14 mouse cellular contexts compared by ENCODE assay signal in the genomic region with DNA sequence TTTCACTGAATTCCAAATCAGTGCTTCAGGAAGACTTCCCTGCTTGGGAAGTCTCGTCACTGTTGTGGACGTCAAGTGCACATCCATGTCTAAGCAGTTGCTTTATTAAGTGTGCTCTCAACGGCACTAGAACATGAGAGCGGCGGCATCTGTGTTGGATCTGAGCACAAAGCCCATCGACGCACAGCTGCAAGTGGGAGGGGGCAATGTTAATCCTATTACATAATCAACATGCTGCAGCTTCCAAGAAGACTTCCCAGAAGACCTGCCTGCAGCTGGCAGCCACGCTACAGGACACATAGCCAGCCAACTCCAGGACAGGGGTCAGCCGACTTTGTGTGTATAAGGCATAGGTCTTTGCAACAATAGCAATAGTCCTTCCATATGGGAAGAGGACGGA. TPM values are rescaled to one million over a fixed set of nuclear protein-coding genes. Genes with fewer than 3 reads are reported as not detected.
DNase-seq lines count a peak whose midpoint lies in the region.
"Had no signal": no experiment of that assay in that cellular context is flagged by ENCODE, and none has a peak within 500 bp of the region (broad histone marks: within the 10 kb centered on the region; RNA-seq: fewer than 3 reads in every experiment).

No protein-coding gene starts in this region.

- no peaks in the 10 kb centered on the region for H3K4me1 ChIP-seq in heart, embryonic 10.5 days
- H3K4me1 ChIP-seq in brown adipose tissue, adult 24 weeks (ENCODE audit: control insufficient read depth, insufficient read depth, insufficient read length, low read length) = peaks cover 7% of the 10 kb centered on the region
- H3K4me1 ChIP-seq: forebrain, embryonic 15.5 days had no signal

- peak; percentile 41 to 56 for DNase-seq in heart, adult 18-20 months
- no peak for DNase-seq in heart, embryonic 10.5 days (ENCODE audit: low spot score)
- DNase-seq in gastrocnemius, postnatal 36 days = peak; percentile 35 to 38
- DNase-seq in lung, postnatal 14 days = peak; percentile 15
- DNase-seq in MN1 (ENCODE audit: low spot score) = no peak
- DNase-seq in cerebellum, postnatal 14 days = no peak
- DNase-seq in right cerebral cortex, adult 2 months (ENCODE audit: low spot score in 2 of 2) = no peak
- DNase-seq: cerebellum, adult 8-10 months; kidney, postnatal 14 days; liver; thymus, postnatal 25 days had no signal

- intact Hi-C loops in gastrocnemius, postnatal 36 days (cut with DNase I) = no loop called here

- H3K36me3 ChIP-seq in heart, embryonic 10.5 days = no peaks in the 10 kb centered on the region
- H3K36me3 ChIP-seq: embryonic facial prominence, embryonic 13.5 days; forebrain, embryonic 15.5 days had no signal

- H3K4me3 ChIP-seq in heart, embryonic 10.5 days = no peak overlapping the region
- H3K4me3 ChIP-seq in brown adipose tissue, adult 24 weeks (ENCODE audit: insufficient read depth, low read depth, low read length) = no peak overlapping the region
- H3K4me3 ChIP-seq: embryonic facial prominence, embryonic 13.5 days; forebrain, embryonic 15.5 days had no signal

- H3K9me3 ChIP-seq in heart, embryonic 10.5 days = no peaks in the 10 kb centered on the region
- H3K9me3 ChIP-seq: embryonic facial prominence, embryonic 13.5 days; forebrain, embryonic 15.5 days had no signal

- no peak overlapping the region for H3K27ac ChIP-seq in heart, embryonic 10.5 days
- H3K27ac ChIP-seq in brown adipose tissue, adult 24 weeks (replicated peaks; ENCODE audit: low read depth, low read length) = peak overlapping the region; percentile 17; the same call in 1 of the 2 replicates
- H3K27ac ChIP-seq: embryonic facial prominence, embryonic 13.5 days; forebrain, embryonic 15.5 days had no signal

- H3K27me3 ChIP-seq in heart, embryonic 10.5 days (ENCODE audit: insufficient read depth, poor library complexity, severe bottlenecking) = no peaks in the 10 kb centered on the region; the same call in 1 of the 2 replicates
- H3K27me3 ChIP-seq: forebrain, embryonic 15.5 days had no signal

- WGBS in heart, embryonic 10.5 days = 82% methylated on average over 10 of the region's 10 CpGs

RNA-seq across cellular contexts. Expression of a gene that starts 31.8 kb away (rescaled TPM):
- 1 to 10 TPM; 4.7 to 5.5 TPM for total RNA-seq in heart, adult 18-20 months (2021)
- 1.3 and 3.5 TPM in 2 replicates for polyA plus RNA-seq in heart, embryonic 10.5 days (2016; fragmentation: Nextera tagmentation; extraction: Ambion mirVana)
- polyA plus RNA-seq in brown adipose tissue, adult 24 weeks (2012; ENCODE audit: insufficient read depth, insufficient read length, missing spikeins) = 28.5 and 35.3 TPM in 2 replicates
- 1 to 10 TPM; 7.1 to 7.6 TPM for total RNA-seq in gastrocnemius, postnatal 36 days (2021)

Comparison
In these comparisons a context has a peak if more than half of its experiments do, and no peak if none do; other contexts are left out.
1. DNase-seq: peak in heart, adult 18-20 months (2 of 2), gastrocnemius, postnatal 36 days (2 of 2) and lung, postnatal 14 days (single experiment); none in heart, embryonic 10.5 days (single experiment), MN1 (single experiment), cerebellum, postnatal 14 days (0 of 2) and right cerebral cortex, adult 2 months (0 of 2).